Mouse (Mus musculus) ES-E14 (cell line): Measurements from ENCODE around the gene Upk3a. TPM values are rescaled to one million over a fixed set of nuclear protein-coding genes. Genes with fewer than 3 reads are reported as not detected.

Experiments
- DNase-seq: peaks from one replicate; pipeline ENCODE4 v3.0.0-alpha.2; 2013; ENCODE audit warnings: low read depth, low spot score
- H3K27ac ChIP-seq: 2 replicates; pipeline ENCODE4 v1.5.1; 2012; ENCODE audit warnings: low read depth, mild to moderate bottlenecking, low read length, moderate library complexity, mixed read lengths; ENCODE audit not compliant: poor library complexity, insufficient read depth, severe bottlenecking
- H3K36me3 ChIP-seq: 2 replicates; pipeline ENCODE4 v1.6.1; 2012; ENCODE audit warnings: mild to moderate bottlenecking, low read length, moderate library complexity, mixed read lengths; ENCODE audit not compliant: control insufficient read depth, poor library complexity, insufficient read depth, severe bottlenecking
- H3K4me1 ChIP-seq, 2 experiments: fragments of 150-350 bp in 1 of 2; sonication (generic) in 1 of 2; 2 replicates each; pipeline ENCODE4 v1.6.1; 2012; ENCODE audit warnings: low read length in 2 of 2, mild to moderate bottlenecking in 1 of 2, mixed read lengths in 1 of 2; ENCODE audit not compliant: control insufficient read depth in 2 of 2, insufficient read depth in 2 of 2, poor library complexity in 1 of 2
- H3K4me3 ChIP-seq, 2 experiments: fragments of 150-350 bp in 1 of 2; sonication (generic) in 1 of 2; 2 replicates each; pipeline ENCODE4 v1.5.1; 2012; ENCODE audit warnings: low read length in 2 of 2, low read depth in 1 of 2, mild to moderate bottlenecking in 1 of 2, mixed read lengths in 1 of 2; ENCODE audit not compliant: insufficient read depth in 1 of 2, poor library complexity in 1 of 2, severe bottlenecking in 1 of 2
- H3K9ac ChIP-seq: 2 replicates; pipeline ENCODE4 v1.6.1; 2012; ENCODE audit warnings: low read depth, mild to moderate bottlenecking, low read length, mixed read lengths; ENCODE audit not compliant: poor library complexity, insufficient read depth, severe bottlenecking
- H3K9me3 ChIP-seq: fragments of 150-350 bp; sonication (generic); 2 replicates; pipeline ENCODE4 v1.6.1; 2012; ENCODE audit warnings: low read depth, mild to moderate bottlenecking, low read length; ENCODE audit not compliant: control insufficient read depth, insufficient read depth
- CHD2 ChIP-seq: IDR thresholded peaks from 2 replicates; pipeline ENCODE4 v1.6.1; 2014; ENCODE audit warnings: mild to moderate bottlenecking, low read depth, low read length, inconsistent platforms
- HCFC1 ChIP-seq: IDR thresholded peaks from 2 replicates; pipeline ENCODE4 v1.6.1; 2012; ENCODE audit warnings: low read length, inconsistent platforms, borderline replicate concordance; ENCODE audit not compliant: insufficient read depth
- MAFK ChIP-seq: IDR thresholded peaks from 2 replicates; pipeline ENCODE4 v1.6.1; 2014; ENCODE audit warnings: mild to moderate bottlenecking, low read depth, low read length, inconsistent platforms; ENCODE audit not compliant: insufficient read depth
- ZC3H11A ChIP-seq: IDR thresholded peaks from 2 replicates; pipeline ENCODE4 v1.6.1; 2012; ENCODE audit warnings: low read depth, mild to moderate bottlenecking, inconsistent platforms, low read length, borderline replicate concordance
- ZNF384 ChIP-seq: IDR thresholded peaks from 2 replicates; pipeline ENCODE4 v1.6.1; 2012; ENCODE audit warnings: low read depth, low read length, inconsistent platforms
- in situ Hi-C, 2 experiments: fragments of 600-800 bp; cut with MboI; formaldehyde crosslinking; loops; one replicate each; pipeline ENCODE4 v1.15.1; 2025; ENCODE audit warnings: low sequenced_read_pairs in 2 of 2, inconsistent platforms in 1 of 2; ENCODE audit not compliant: unreplicated experiment in 2 of 2
- total RNA-seq: library from RNA; depleted of rRNA; stranded (reverse); fragments of 300-350 nt; gene quantifications from 2 replicates; pipeline ENCODE4 v1.2.3, GENCODE M21; 2012; rRNA removed

Gene Upk3a
- total RNA-seq, 1 experiment: 0.18 TPM

DNA sequence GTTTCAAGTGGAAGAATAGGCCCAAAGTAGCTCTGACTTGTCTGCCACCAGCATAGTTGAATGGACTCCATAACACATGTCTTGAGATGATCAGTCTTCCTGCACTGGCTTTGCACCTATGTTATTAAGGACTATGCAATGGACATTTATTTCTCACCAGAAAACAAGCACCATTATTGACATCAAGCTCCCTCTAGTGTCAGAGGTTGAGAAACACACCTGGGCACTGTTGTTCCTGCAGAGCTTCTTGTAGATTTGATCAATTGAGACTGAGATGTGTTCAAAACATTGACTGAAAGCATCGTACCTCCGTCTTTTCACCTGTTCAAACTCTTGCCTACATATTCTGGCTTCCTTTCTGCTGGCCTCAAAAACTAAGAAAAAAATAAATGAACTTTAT, 53.6 kb downstream of the Upk3a start:
- Histone ChIP-seq H3K4me3 (no peak overlapping the region), H3K4me1 (no peaks in the 10 kb centered on the region), H3K27ac (no peak overlapping the region), H3K36me3 (no peaks in the 10 kb centered on the region), H3K9ac (no peak overlapping the region), H3K9me3 (no peaks in the 10 kb centered on the region)
- TF ChIP-seq ZC3H11A: peak; percentile 8; the same call in 1 of the 2 replicates
- no peak for TF ChIP-seq CHD2
- TF ChIP-seq ZNF384: no peak
- no peak for TF ChIP-seq MAFK
- no peak for TF ChIP-seq HCFC1
- DNase-seq: peak; percentile 34
- in situ Hi-C loops: no loop called here

Other genes with a start within 250 kb of the Upk3a start
- 7.5 and 11.8 TPM in 2 replicates for gene Phf21b, start 161.1 kb upstream of the Upk3a start, total RNA-seq
- 1.5 and 1.6 TPM in 2 replicates for gene Gm29666, start 97.1 kb upstream of the Upk3a start, total RNA-seq
- 46.9 and 71.4 TPM in 2 replicates for gene Nup50, start 93.7 kb upstream of the Upk3a start, total RNA-seq
- 16.0 and 18.4 TPM in 2 replicates for gene 5031439G07Rik, start 28.6 kb upstream of the Upk3a start, total RNA-seq
- gene Fam118a, start 11.8 kb downstream of the Upk3a start, total RNA-seq: 20.9 and 31.5 TPM in 2 replicates
- gene Smc1b, start 114.8 kb downstream of the Upk3a start, total RNA-seq: 4.8 and 8.7 TPM in 2 replicates
- gene Ribc2, start 114.9 kb downstream of the Upk3a start, total RNA-seq: 0.26 and 0.45 TPM in 2 replicates
- 99.6 and 118 TPM in 2 replicates for gene Fbln1, start 188.8 kb downstream of the Upk3a start, total RNA-seq